Mouse (Mus musculus) neural tube, embryonic 15.5 days (tissue): ENCODE data around the gene Cdh1. TPM values are rescaled to one million over a fixed set of nuclear protein-coding genes. Genes with fewer than 3 reads are reported as not detected.

Experiments used
- ATAC-seq: fragments of 200-750 bp; cut with Nextera tagmentation; 2 replicates; pipeline ENCODE4 v1.8.0; 2017; ENCODE audit warnings: mild to moderate bottlenecking, moderate TSS enrichment, moderate library complexity; ENCODE audit not compliant: low FRiP score
- H3K27ac ChIP-seq: fragments of 300-500 bp; sonication (generic); replicated peaks from 2 replicates; pipeline ENCODE4 v1.5.1; 2015; ENCODE audit warnings: mild to moderate bottlenecking, inconsistent platforms
- H3K27me3 ChIP-seq: fragments of 300-500 bp; sonication (generic); replicated peaks from 2 replicates; pipeline ENCODE4 v1.6.1; 2015; ENCODE audit warnings: inconsistent platforms
- H3K36me3 ChIP-seq: fragments of 300-500 bp; sonication (generic); 2 replicates; pipeline ENCODE4 v1.6.1; 2015; ENCODE audit warnings: inconsistent platforms
- H3K4me1 ChIP-seq: fragments of 300-500 bp; sonication (generic); 2 replicates; pipeline ENCODE4 v1.6.1; 2015; ENCODE audit warnings: inconsistent platforms
- H3K4me2 ChIP-seq: fragments of 300-500 bp; sonication (generic); 2 replicates; pipeline ENCODE4 v1.6.1; 2015; ENCODE audit warnings: inconsistent platforms, mild to moderate bottlenecking, moderate library complexity
- H3K4me3 ChIP-seq: fragments of 300-500 bp; sonication (generic); replicated peaks from 2 replicates; pipeline ENCODE4 v1.5.1; 2015; ENCODE audit warnings: mild to moderate bottlenecking, inconsistent platforms
- H3K9ac ChIP-seq: fragments of 300-500 bp; sonication (generic); replicated peaks from 2 replicates; pipeline ENCODE4 v1.6.1; 2015; ENCODE audit warnings: mild to moderate bottlenecking, inconsistent platforms
- H3K9me3 ChIP-seq: fragments of 300-500 bp; sonication (generic); replicated peaks from 2 replicates; pipeline ENCODE4 v1.6.1; 2016; ENCODE audit warnings: inconsistent platforms
- WGBS: fragments of 180-500 bp; shearing (Covaris S2); methylation state at CpG from one replicate; pipeline ENCODE4 v1.1.7; 2015; ENCODE audit warnings: mixed read lengths; 5-methylcytosine and 5-hydroxymethylcytosine counted together
- polyA plus RNA-seq: library from polyadenylated mRNA; unstranded; fragments of >200 nt; fragmentation: Nextera tagmentation; extraction: Ambion mirVana; gene quantifications from 2 replicates; pipeline ENCODE4 v1.2.1, GENCODE M21; 2015

Cdh1 gene
- polyA plus RNA-seq, 1 experiment from 2014 or later = 1.9 TPM

DNA sequence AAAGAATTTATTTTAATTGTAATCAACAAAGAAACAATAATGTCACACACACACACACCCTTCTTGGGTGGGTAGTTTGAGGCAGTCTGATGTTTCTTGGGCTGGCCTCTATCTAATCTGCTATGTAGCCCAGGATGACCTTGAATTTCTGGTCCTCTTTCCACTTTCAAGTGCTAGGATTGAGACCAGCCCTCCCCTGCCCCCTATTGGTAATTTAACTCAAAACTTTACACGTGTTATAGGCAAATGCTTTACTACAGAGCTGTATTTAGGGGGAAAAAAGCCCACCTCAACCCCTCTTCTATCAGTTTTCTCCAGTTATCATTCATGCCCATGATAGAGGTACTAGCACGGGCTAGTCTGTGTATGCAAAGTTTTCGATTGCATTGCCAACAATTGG lies 41.8 kb downstream of the Cdh1 start:
- Histone ChIP-seq H3K36me3 (no peaks in the 10 kb centered on the region), H3K4me2 (no peak overlapping the region), H3K4me1 (no peaks in the 10 kb centered on the region), H3K27ac (no peak overlapping the region), H3K27me3 (no peaks in the 10 kb centered on the region), H3K9me3 (no peaks in the 10 kb centered on the region), H3K4me3 (no peak overlapping the region), H3K9ac (no peak overlapping the region)
- ATAC-seq = no peak
- 72% methylated on average over 3 of the region's 3 CpGs for WGBS

DNA sequence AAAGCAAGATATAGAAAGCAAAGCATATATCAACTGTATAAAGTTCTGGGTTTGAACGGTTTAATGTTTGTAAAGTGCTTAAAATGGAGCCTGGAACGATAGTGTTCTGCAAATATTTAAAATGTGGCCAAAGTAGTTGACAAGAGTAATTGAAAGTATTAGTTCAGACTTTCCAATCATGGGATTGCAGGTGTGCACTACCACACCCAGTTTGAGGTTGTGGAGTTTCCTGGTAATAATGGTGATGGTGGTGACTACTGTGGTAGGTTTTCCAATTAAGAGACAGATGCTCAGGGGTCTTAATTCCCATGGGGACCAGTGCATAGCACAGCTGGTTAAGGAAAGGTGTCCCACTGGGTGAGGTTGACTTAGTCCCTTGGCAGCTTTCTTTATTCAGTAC lies 43.0 kb downstream of the Cdh1 start:
- no peak overlapping the region for H3K9ac ChIP-seq
- 92% methylated on average over 2 of the region's 2 CpGs for WGBS
- no peaks in the 10 kb centered on the region for H3K4me1 ChIP-seq

DNA sequence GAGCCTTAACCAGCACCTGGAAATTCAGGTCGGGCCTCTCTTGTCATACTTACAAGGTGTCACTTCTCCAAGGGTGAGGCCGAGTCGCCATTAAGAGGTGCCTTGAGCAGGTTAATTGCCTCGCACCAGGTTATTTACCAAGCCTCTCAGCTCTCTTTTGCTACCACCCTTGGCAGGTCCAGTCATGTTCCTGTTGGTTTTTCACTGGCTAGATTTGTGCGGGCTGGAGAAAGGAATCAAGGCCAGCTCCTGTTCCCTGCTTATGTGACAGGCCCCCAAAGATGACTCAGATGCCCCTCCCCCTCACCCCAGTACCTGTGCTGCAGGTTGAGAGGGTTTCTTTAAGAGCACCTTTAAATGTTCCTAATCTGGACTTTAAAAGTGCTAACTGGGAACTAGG lies 43.6 kb downstream of the Cdh1 start:
- H3K36me3 ChIP-seq = no peaks in the 10 kb centered on the region
- H3K4me1 ChIP-seq = no peaks in the 10 kb centered on the region
- H3K9me3 ChIP-seq = no peaks in the 10 kb centered on the region
- no peaks in the 10 kb centered on the region for H3K27me3 ChIP-seq
- no peak for ATAC-seq
- 86% methylated on average over 5 of the region's 5 CpGs for WGBS
- H3K27ac ChIP-seq = no peak overlapping the region
- H3K9ac ChIP-seq = no peak overlapping the region
- H3K4me2 ChIP-seq = no peak overlapping the region
- no peak overlapping the region for H3K4me3 ChIP-seq

More for the DNA sequence above, 43.0 kb downstream of the Cdh1 start:
- no peak overlapping the region for H3K4me2 ChIP-seq
- no peak overlapping the region for H3K4me3 ChIP-seq
- H3K27me3 ChIP-seq = no peaks in the 10 kb centered on the region
- H3K9me3 ChIP-seq = no peaks in the 10 kb centered on the region
- ATAC-seq = no peak
- no peaks in the 10 kb centered on the region for H3K36me3 ChIP-seq
- no peak overlapping the region for H3K27ac ChIP-seq

DNA sequence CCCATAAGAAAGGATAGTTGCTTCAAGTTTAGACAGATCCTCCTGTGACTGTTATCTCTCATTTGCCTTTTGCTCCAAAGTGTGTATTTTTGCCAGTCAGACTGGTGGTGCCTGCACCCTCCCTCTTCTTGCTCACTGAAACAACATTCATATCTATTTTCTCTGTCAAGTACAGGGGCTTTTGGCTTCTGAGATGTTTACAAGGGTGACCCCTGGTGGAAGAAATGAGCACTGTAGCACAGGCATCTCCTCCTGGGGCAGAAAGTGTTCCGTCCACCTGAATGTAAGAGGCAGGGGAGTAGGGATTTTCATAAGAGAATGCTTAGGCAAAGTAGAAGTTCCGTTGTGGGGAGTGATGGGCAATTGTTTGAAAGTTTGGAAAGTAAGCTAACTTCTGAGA lies 44.2 kb downstream of the Cdh1 start:
- no peaks in the 10 kb centered on the region for H3K27me3 ChIP-seq
- H3K4me3 ChIP-seq = no peak overlapping the region
- H3K4me1 ChIP-seq = no peaks in the 10 kb centered on the region
- no peak for ATAC-seq
- no peak overlapping the region for H3K9ac ChIP-seq
- no peaks in the 10 kb centered on the region for H3K9me3 ChIP-seq
- H3K4me2 ChIP-seq = no peak overlapping the region
- 43% methylated on average over 2 of the region's 2 CpGs for WGBS
- no peak overlapping the region for H3K27ac ChIP-seq
- no peaks in the 10 kb centered on the region for H3K36me3 ChIP-seq

DNA sequence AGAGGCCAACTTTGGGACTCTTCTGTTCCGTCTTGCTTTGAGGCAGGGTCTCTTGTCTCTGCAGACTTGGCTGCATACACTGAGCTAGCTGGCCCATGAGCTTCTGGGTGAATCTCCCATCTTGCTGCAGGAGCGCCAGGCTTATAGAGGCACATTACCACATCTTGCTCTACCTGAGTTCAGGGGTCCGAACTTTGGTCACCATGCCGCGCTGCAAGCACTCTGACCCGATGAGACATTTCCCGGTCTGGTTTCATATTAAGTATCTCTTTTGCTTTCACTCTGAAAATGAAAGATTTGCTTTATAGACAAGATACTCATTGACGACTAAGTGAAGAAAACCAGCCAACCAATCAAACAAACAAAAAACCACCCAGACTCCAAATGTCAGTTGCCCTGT lies 45.3 kb downstream of the Cdh1 start:
- no peaks in the 10 kb centered on the region for H3K9me3 ChIP-seq
- no peaks in the 10 kb centered on the region for H3K36me3 ChIP-seq
- no peak overlapping the region for H3K9ac ChIP-seq
- ATAC-seq = no peak
- no peaks in the 10 kb centered on the region for H3K4me1 ChIP-seq
- H3K27ac ChIP-seq = no peak overlapping the region
- H3K4me3 ChIP-seq = no peak overlapping the region
- WGBS = 94% methylated on average over 8 of the region's 8 CpGs
- H3K4me2 ChIP-seq = no peak overlapping the region
- no peaks in the 10 kb centered on the region for H3K27me3 ChIP-seq

DNA sequence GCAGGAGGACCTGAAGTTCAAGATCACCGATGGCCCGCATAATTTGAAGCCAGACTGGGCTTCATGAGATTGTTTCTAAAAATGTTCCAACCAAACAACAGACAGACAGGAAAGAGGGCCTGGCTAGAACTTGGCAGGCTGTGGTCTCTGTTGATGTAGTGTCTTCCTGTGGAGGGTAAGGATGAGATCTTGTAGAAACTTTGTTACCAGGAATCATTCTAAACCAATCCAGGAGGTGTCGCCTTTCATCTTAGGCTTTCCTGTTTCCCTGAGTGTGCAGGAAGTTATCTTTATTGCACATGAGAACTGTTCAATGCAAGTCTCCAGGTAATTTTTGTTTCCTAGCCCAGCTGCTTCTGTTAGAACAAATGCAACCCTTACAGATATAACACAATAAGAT lies 48.8 kb downstream of the Cdh1 start:
- Histone ChIP-seq H3K36me3 (no peaks in the 10 kb centered on the region), H3K9ac (no peak overlapping the region), H3K4me2 (no peak overlapping the region), H3K4me3 (no peak overlapping the region), H3K9me3 (no peaks in the 10 kb centered on the region), H3K4me1 (no peaks in the 10 kb centered on the region), H3K27ac (no peak overlapping the region), H3K27me3 (no peaks in the 10 kb centered on the region)
- ATAC-seq = no peak
- 89% methylated on average over 3 of the region's 3 CpGs for WGBS

DNA sequence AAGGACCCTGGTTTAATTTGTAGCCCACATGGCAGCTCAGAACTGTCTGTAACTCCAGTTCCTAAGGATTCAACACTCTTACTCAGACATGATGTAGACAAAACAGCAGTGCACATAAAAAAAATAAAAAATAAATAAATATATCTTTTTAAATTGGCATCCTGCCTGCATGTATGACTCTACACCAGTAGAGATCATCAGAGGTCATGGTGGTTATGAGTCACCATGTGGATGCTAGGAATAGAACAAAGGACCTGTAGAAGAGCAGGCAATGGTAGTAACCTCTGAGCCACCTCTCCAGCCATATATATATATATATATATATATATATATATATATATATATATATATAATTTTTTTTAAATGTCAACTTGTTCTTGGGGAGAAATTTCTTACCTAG lies 52.9 kb downstream of the Cdh1 start:
- H3K4me1 ChIP-seq = no peaks in the 10 kb centered on the region
- ATAC-seq = no peak
- no peak overlapping the region for H3K4me2 ChIP-seq
- no peak overlapping the region for H3K4me3 ChIP-seq
- H3K27ac ChIP-seq = no peak overlapping the region
- H3K9me3 ChIP-seq = no peaks in the 10 kb centered on the region
- no peaks in the 10 kb centered on the region for H3K27me3 ChIP-seq
- no peaks in the 10 kb centered on the region for H3K36me3 ChIP-seq
- no peak overlapping the region for H3K9ac ChIP-seq

DNA sequence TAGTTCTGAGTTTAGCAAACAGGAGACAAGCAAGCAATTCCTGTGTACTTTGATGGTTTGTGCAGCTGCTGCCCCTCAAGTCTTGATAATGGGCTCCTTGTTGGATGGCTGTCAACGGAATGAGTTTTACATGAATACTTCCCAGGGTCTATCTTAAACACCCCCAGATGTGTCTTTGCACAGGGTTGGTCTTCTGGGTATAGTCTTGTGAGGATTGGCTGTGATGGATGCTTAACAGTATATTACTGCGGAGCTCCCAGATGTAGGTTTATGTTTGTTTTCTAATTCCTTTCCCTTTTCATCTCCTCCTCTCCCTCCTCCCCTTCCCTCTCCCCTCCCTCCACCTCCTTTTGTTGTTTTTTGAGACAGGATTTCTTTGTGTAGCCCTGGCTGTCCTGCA lies 69.6 kb downstream of the Cdh1 start:
- Histone ChIP-seq H3K4me1 (no peaks in the 10 kb centered on the region), H3K4me3 (no peak overlapping the region), H3K9ac (no peak overlapping the region), H3K27ac (no peak overlapping the region), H3K4me2 (no peak overlapping the region), H3K27me3 (no peaks in the 10 kb centered on the region), H3K36me3 (no peaks in the 10 kb centered on the region), H3K9me3 (no peaks in the 10 kb centered on the region)
- 49% methylated on average over 2 of the region's 2 CpGs for WGBS
- ATAC-seq = peak; percentile 87

DNA sequence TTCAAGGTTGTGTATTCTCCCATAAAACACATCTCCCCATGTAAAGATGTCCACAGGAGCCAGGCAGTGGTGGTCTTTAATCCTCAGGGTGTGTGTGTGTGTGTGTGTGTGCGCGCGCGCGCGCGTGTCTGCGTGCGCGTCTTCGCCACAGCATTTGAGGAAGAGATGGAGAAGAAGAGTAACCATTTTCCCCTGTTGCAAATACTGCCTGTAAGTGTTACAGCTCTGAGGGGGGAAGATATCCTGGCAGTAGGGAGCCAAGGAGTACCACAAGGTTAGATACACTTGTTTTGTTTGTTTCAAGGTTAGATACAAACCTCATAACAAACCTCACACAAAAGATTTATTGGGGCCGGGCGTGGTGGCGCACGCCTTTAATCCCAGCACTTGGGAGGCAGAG lies 71.2 kb downstream of the Cdh1 start:
- Histone ChIP-seq H3K4me1 (no peaks in the 10 kb centered on the region), H3K9ac (no peak overlapping the region), H3K27ac (no peak overlapping the region), H3K4me2 (no peak overlapping the region), H3K27me3 (no peaks in the 10 kb centered on the region), H3K4me3 (no peak overlapping the region), H3K36me3 (no peaks in the 10 kb centered on the region), H3K9me3 (no peaks in the 10 kb centered on the region)
- no peak for ATAC-seq
- 99% methylated on average over 15 of the region's 15 CpGs for WGBS

DNA sequence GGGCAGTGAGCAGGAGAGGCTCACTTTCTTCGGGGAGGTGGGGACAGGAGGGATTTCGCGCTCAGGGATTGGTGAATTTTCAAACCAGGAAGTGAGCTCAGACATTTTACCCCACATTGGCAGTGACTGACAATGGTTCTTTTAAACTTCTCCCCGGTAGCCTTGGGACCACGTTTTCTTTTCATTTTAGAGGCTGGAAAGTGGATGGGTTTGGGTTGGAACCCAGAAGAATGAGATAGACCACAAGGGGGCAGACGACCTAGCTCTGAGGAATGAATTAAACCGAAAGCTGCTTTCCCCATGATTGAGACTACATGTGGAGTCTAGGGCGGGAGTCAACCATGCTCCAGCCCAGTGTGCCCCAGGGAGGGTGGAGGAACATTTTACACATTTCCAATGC lies 71.7 kb downstream of the Cdh1 start:
- Histone ChIP-seq H3K9me3 (no peaks in the 10 kb centered on the region), H3K4me3 (no peak overlapping the region), H3K27me3 (no peaks in the 10 kb centered on the region), H3K4me2 (no peak overlapping the region), H3K9ac (no peak overlapping the region), H3K36me3 (no peaks in the 10 kb centered on the region), H3K4me1 (no peaks in the 10 kb centered on the region), H3K27ac (no peak overlapping the region)
- no peak for ATAC-seq
- WGBS = 81% methylated on average over 8 of the region's 8 CpGs

DNA sequence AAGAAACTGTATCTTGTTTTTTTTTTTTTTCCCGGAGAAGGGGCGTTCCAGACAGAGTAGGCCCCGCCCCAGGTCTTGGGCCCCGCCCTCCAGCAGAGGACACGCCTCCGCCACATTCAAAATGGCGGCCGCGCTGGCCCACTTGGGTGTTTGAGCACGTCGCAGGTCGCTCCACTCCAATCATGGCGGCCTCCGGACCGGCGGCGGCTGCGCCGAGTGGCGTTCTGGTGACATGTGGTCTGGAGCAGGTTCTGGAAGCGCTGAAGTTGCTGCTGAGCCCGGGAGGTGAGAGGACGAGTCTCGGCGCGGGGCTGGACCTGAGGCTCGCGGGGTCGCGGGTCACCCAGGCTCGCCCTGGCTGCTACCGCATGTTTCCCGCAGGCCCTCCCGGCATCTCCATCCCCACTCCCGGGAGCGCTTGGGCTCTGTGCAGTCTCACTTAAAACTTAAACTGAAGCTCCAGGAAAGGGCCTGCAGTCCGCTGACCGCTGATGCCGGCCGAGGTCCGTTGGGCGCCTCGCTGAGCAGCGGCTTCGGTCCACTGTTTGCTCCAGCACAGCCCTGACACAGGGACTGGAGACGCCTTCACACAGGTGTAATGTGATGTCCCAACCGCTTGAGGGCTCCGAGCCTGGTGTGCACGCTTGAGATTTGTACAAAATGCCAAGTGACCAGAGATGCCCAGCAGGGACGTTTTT lies 80.0 kb downstream of the Cdh1 start, which contains the start of gene Tango6:
Tango6 (plus strand) TSS at position 98 of the 698 bp plus-strand sequence.
- Histone ChIP-seq H3K27me3 (no peaks in the 10 kb centered on the region), H3K27ac (peak within 1 kb of the TSS; percentile 95), H3K4me2 (peak within 1 kb of the TSS; percentile 69), H3K4me1 (peaks cover 5% of the 10 kb centered on the region; the same call in 1 of the 2 replicates), H3K9ac (peak within 1 kb of the TSS; percentile 88), H3K36me3 (no peaks in the 10 kb centered on the region), H3K4me3 (peak within 1 kb of the TSS; percentile 76), H3K9me3 (no peaks in the 10 kb centered on the region)
- ATAC-seq = peak; percentile 97
- WGBS = under 1% methylated on average over 50 of the region's 50 CpGs

DNA sequence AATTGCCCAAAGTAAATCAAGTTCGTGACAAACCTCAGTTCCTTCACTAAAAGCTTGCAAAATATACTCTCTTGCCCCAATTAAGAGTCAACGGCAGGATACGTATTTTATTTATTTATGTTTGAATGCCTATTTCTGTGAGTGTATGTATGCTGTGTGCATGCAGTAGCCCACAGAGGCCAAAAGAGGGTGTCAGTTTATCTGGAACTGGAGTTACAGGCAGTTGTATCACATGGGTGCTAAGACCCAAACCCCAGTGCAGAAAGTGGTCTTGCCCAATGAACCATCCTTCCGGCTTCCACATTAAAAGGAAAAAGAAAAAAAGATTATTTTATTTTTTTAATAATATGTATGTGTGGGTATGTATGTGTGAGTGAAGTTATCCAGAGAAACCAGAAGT lies 81.2 kb downstream of the Cdh1 start:
- no peaks in the 10 kb centered on the region for H3K27me3 ChIP-seq
- ATAC-seq = no peak
- H3K9me3 ChIP-seq = no peaks in the 10 kb centered on the region
- H3K9ac ChIP-seq = no peak overlapping the region
- H3K4me1 ChIP-seq = peaks cover 5% of the 10 kb centered on the region; the same call in 1 of the 2 replicates
- no peaks in the 10 kb centered on the region for H3K36me3 ChIP-seq
- no peak overlapping the region for H3K27ac ChIP-seq
- no peak overlapping the region for H3K4me3 ChIP-seq
- WGBS = 93% methylated on average over 4 of the region's 4 CpGs
- no peak overlapping the region for H3K4me2 ChIP-seq
